Mouse (Mus musculus) cerebellum, adult 2 months (tissue): ENCODE measurements at regions not wholly inside any gene's neighbourhood (a gene's known extent, or its start where the extent isn't known, plus 50 kb on each side); places are given as distances from the start of the nearest gene placed in this dataset.

ENCODE experiments used
- DNase-seq, 2 experiments: peaks; one replicate each; pipeline ENCODE4 v3.0.0; 2021
- H3K27ac ChIP-seq: fragments of 200-500 bp; 2 replicates; pipeline ENCODE4 v1.5.1; 2012; ENCODE audit warnings: low read length, control low read depth, inconsistent platforms; ENCODE audit not compliant: insufficient read depth
- H3K27me3 ChIP-seq: fragments of 200-500 bp; 2 replicates; pipeline ENCODE4 v1.6.1; 2012; ENCODE audit warnings: inconsistent platforms, mild to moderate bottlenecking, low read length, moderate library complexity; ENCODE audit not compliant: control insufficient read depth, insufficient read depth
- H3K4me1 ChIP-seq: fragments of 200-500 bp; 2 replicates; pipeline ENCODE4 v1.6.1; 2011; ENCODE audit warnings: low read length; ENCODE audit not compliant: control insufficient read depth, insufficient read depth
- H3K4me3 ChIP-seq: fragments of 200-500 bp; replicated peaks from 2 replicates; pipeline ENCODE3; 2011; ENCODE audit warnings: mild to moderate bottlenecking, low read depth, low read length, control low read depth; ENCODE audit not compliant: insufficient read depth
- CTCF ChIP-seq: fragments of 200-500 bp; IDR thresholded peaks from 2 replicates; pipeline ENCODE4 v1.5.1; 2011; ENCODE audit warnings: low read depth, mild to moderate bottlenecking, control low read depth, low read length, moderate library complexity, borderline replicate concordance; ENCODE audit not compliant: insufficient read depth
- POLR2A ChIP-seq: fragments of 200-500 bp; IDR thresholded peaks from 2 replicates; pipeline ENCODE4 v1.6.1; 2011; ENCODE audit warnings: low read length, control low read depth, borderline replicate concordance; ENCODE audit not compliant: insufficient read depth
- WGBS: fragments of 180-500 bp; shearing (Covaris S2); methylation state at CpG from one replicate; pipeline ENCODE4 v1.1.7; 2018; 5-methylcytosine and 5-hydroxymethylcytosine counted together

DNA sequence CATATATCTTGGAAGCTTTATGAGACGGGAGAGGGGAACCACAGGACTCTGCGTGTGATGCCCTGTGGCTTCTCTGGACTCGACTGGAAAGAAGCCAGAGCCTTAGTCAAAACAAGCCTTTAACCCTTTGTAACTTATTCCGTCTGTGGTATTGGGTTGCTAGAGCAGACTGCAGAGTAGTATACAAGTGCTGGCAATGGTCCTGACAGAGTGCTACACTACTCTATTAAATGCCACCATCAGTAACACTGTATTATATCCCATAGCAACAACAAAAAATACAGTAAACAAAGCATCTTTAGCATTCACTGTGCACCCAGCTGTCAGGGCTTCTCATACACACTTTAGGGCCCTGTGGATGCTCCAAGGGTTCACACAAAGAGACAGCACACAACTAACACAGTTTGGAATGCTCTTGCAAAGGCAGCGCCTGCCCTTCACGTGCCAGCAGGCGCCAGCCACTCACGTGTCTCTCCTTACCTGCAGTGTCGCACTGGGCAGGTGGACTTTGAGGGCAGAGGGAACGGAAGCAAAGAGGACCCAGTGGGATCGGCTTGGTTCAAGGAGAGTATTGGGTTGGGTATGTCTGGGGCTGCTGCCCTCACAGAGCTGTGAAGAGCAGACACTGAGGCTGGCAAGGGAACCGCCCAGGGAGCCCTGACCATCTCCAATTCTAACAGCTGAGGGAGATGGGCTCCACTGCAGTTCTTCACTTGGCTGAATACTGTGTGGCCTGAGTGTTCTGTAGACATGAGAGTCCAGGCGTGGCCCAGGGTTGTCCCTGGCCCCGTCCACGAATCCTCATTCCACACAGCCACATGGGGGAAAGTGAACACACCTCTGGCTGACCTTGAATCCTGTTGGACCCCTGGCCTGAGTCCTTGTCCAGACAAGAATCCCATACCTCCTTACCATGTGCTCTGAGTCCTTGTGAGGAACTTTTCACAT is 130.3 kb upstream of the Zdhhc25 start:
- H3K27ac ChIP-seq: no peak overlapping the region
- H3K4me3 ChIP-seq: no peak overlapping the region
- H3K27me3 ChIP-seq: no peaks in the 10 kb centered on the region; the same call in 1 of the 2 replicates
- no peaks in the 10 kb centered on the region; the same call in 1 of the 2 replicates for H3K4me1 ChIP-seq
- no peak for DNase-seq
- WGBS: 79% methylated on average over 15 of the region's 15 CpGs
- TF ChIP-seq POLR2A (no peak), CTCF (no peak)

DNA sequence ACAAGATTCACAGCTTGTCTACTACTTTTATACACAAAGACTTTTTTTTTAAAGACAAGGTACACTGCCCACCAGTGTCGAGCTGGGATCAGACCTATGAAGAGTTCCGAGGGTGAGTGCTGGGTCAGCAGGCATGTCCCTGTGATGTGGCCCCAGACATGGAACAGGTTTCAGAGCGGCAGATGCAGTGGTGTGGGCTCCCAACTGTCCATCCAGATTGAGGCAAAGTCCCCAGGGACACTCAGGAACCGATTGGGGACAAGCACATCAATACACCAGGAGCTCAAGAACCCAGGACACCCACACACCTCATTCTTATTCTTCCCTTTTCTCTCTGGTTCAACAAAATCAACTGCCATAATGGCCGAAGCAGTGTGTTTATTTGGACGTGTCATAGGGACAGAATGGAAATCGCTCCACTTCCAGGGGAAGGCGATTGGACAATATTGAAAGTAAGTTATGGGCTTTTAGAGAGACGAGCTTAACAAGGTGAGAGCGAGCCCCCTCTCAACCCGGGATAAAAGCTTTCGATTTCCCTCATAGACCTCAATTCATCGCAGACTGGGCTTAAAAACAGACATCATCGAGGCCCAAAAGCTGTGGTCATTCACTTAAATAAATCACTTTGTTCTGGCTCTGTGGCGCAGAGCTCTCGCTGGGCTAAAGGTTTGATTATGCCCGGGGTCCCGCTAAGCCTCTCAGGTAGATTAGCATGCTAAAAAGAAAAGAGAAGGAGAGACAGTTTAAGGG is 127.6 kb upstream of the Zdhhc25 start:
- H3K27me3 ChIP-seq: no peaks in the 10 kb centered on the region; the same call in 1 of the 2 replicates
- no peak for TF ChIP-seq CTCF
- TF ChIP-seq POLR2A: no peak
- H3K27ac ChIP-seq: no peak overlapping the region
- no peak overlapping the region for H3K4me3 ChIP-seq
- no peaks in the 10 kb centered on the region; the same call in 1 of the 2 replicates for H3K4me1 ChIP-seq
- 83% methylated on average over 18 of the region's 18 CpGs for WGBS
- DNase-seq: no peak

DNA sequence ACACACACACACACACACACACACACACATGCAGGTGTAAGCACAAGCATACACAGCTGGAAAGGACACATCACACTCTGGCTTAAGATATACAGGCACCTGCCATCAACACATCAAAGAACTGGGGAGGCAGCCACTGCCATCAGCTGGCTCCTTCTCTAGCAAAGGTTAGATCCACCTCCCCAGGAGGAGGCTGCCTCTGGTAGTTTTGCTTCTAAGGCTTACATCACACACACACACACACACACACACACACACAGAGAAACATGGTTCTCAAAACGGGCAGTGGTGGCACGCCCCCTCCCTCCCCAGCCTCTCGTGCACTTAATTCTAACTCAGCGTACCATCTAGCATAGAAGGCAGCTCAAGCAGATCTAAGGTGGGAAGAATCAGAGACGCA is 126.9 kb upstream of the Zdhhc25 start:
- Histone ChIP-seq H3K4me3 (no peak overlapping the region), H3K27ac (no peak overlapping the region), H3K27me3 (no peaks in the 10 kb centered on the region; the same call in 1 of the 2 replicates), H3K4me1 (no peaks in the 10 kb centered on the region; the same call in 1 of the 2 replicates)
- 83% methylated on average over 5 of the region's 5 CpGs for WGBS
- no peak for TF ChIP-seq POLR2A
- TF ChIP-seq CTCF: no peak
- DNase-seq: no peak

DNA sequence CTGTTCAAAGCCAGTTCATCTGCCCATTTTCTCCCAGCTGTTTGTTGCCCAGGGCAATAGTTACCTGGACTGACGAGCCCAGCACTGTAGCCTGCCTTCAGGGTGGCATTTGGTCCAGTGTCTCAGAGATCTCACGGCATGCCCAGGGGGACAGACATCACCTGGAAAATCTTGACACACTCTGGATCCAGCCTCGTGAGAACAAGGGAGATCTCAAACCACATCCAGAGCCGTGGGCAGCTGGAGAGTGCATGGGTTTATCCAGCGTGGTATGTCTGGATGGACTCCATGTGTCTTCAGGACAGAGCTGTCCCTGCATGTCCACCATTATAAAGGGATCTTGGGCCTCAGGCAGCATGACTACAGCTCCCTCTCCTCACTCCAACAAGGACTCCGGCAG is 116.6 kb upstream of the Zdhhc25 start:
- WGBS: 92% methylated on average over 6 of the region's 6 CpGs
- TF ChIP-seq CTCF (no peak), POLR2A (no peak)
- H3K27ac ChIP-seq: no peak overlapping the region
- DNase-seq: no peak
- peaks cover 5% of the 10 kb centered on the region; the same call in 1 of the 2 replicates for H3K4me1 ChIP-seq
- no peak overlapping the region for H3K4me3 ChIP-seq
- no peaks in the 10 kb centered on the region for H3K27me3 ChIP-seq

DNA sequence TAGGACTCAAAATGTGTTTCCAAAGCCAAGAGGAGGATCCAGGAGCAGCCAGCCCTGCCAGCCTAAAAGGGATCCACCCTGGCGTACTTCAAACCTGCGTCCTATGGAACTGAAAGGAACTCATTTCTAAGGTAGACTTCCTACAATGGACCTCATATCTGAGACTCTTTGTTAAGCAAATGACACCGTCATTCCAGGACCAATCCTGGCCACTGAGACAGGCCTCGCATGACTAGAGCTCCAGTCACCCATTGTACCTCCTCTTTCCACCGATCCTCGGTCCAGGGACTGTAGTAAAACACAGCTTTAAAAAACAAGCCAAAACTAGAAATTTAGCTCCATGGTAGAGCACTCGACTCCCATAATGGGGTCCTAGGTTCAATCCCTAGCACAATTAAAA is 110.4 kb upstream of the Zdhhc25 start:
- Histone ChIP-seq H3K27me3 (no peaks in the 10 kb centered on the region; the same call in 1 of the 2 replicates), H3K4me1 (no peaks in the 10 kb centered on the region), H3K27ac (no peak overlapping the region), H3K4me3 (no peak overlapping the region)
- no peak for DNase-seq
- WGBS: 96% methylated on average over 7 of the region's 7 CpGs
- TF ChIP-seq POLR2A (no peak), CTCF (no peak)

DNA sequence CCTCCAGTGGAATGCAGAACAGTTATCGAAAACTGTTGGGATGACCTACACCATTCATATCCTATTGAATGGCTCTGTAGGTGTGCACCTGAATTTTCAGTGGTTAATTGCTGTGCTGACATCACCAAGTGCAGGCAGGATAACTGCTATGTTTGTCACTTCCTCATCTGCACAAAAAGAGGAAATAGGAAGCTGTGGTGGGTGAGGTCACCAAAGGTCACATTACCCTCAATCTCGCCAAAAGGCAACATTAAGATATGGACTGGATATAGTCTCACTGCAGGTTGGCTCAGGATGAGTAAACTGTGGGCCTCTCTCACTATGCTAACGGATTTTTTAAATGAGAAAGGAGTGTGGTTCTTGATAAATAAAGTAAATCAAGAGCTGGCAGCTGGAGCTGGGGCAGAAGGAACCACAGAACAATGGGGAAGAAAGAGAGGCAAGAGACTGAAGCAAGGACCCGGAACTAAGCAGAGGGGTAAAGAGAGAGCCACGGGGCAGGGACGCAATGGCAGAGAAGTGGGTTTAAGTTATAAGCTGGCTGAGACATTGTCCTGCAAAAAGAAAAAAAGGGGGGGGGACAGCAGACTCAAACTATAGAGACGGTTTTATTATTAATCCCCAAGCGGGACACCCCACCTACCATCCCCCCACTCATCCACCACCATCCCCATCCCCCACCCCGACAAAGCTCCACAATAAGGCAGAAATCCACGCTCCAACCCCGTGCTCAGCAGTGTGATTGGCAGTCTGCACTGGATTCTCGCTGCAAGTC is 109.6 kb upstream of the Zdhhc25 start:
- no peaks in the 10 kb centered on the region for H3K4me1 ChIP-seq
- WGBS: 65% methylated on average over 12 of the region's 12 CpGs
- H3K27ac ChIP-seq: no peak overlapping the region
- H3K4me3 ChIP-seq: no peak overlapping the region
- no peaks in the 10 kb centered on the region; the same call in 1 of the 2 replicates for H3K27me3 ChIP-seq
- no peak for TF ChIP-seq CTCF
- no peak for TF ChIP-seq POLR2A
- DNase-seq: no peak

DNA sequence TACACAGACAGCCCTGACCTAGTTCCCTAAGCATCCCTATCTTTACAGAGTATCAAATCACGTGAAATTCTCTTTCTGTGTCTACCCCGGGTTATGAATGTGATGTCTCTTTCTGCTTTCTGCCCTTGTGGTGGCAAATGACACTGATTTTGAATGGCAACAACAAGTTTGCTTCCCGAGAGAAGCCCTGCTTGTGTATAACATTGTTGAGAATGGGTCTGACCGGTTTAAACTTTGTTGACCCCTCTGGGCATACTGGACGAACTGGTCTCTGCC is 109.1 kb upstream of the Zdhhc25 start:
- Histone ChIP-seq H3K4me1 (no peaks in the 10 kb centered on the region), H3K27me3 (no peaks in the 10 kb centered on the region; the same call in 1 of the 2 replicates), H3K27ac (no peak overlapping the region), H3K4me3 (no peak overlapping the region)
- no peak for TF ChIP-seq CTCF
- TF ChIP-seq POLR2A: no peak
- DNase-seq: no peak
- 78% methylated on average over 5 of the region's 5 CpGs for WGBS
